Mouse (Mus musculus) forebrain, embryonic 14.5 days (tissue): ENCODE data around the gene Lrp2. TPM values are rescaled to one million over a fixed set of nuclear protein-coding genes. Genes with fewer than 3 reads are reported as not detected.

Experiments used
- ATAC-seq: fragments of 200-750 bp; cut with Nextera tagmentation; 2 replicates; pipeline ENCODE4 v1.8.0; 2017; ENCODE audit warnings: mild to moderate bottlenecking, moderate library complexity
- DNase-seq: peaks from one replicate; pipeline ENCODE4 v3.0.0-alpha.2; 2015; ENCODE audit warnings: low spot score
- H3K27ac ChIP-seq: fragments of 300-500 bp; sonication (generic); 2 replicates; pipeline ENCODE4 v1.5.1; 2014; ENCODE audit warnings: low read depth, mild to moderate bottlenecking, control low read depth, low read length, moderate library complexity
- H3K27me3 ChIP-seq: fragments of 300-500 bp; sonication (generic); replicated peaks from 2 replicates; pipeline ENCODE4 v1.6.1; 2014; ENCODE audit warnings: low read length, control low read depth, mixed read lengths; ENCODE audit not compliant: control insufficient read depth, insufficient read depth
- H3K36me3 ChIP-seq: fragments of 300-500 bp; sonication (generic); 2 replicates; pipeline ENCODE4 v1.6.1; 2014; ENCODE audit warnings: low read length, control low read depth; ENCODE audit not compliant: control insufficient read depth, insufficient read depth
- H3K4me1 ChIP-seq: fragments of 300-500 bp; sonication (generic); 2 replicates; pipeline ENCODE4 v1.6.1; 2014; ENCODE audit warnings: antibody characterized with exemption, low read length, control low read depth; ENCODE audit not compliant: control insufficient read depth, insufficient read depth
- H3K4me2 ChIP-seq: fragments of 300-500 bp; sonication (generic); 2 replicates; pipeline ENCODE4 v1.6.1; 2014; ENCODE audit warnings: mild to moderate bottlenecking, control low read depth, low read length
- H3K4me3 ChIP-seq: fragments of 300-500 bp; sonication (generic); 2 replicates; pipeline ENCODE4 v1.5.1; 2014; ENCODE audit warnings: low read depth, low read length, control low read depth
- H3K9ac ChIP-seq: fragments of 300-500 bp; sonication (generic); 2 replicates; pipeline ENCODE4 v1.6.1; 2014; ENCODE audit warnings: mild to moderate bottlenecking, low read length, control low read depth, moderate library complexity
- H3K9me3 ChIP-seq: fragments of 300-500 bp; sonication (generic); replicated peaks from 2 replicates; pipeline ENCODE4 v1.6.1; 2016; ENCODE audit warnings: low read length, control low read depth, mixed read lengths; ENCODE audit not compliant: control insufficient read depth
- WGBS: fragments of 180-500 bp; shearing (Covaris S2); extraction: QIAGEN DNeasy Blood & Tissue Kit; methylation state at CpG from one replicate; pipeline ENCODE4 v1.1.7; 2014; 5-methylcytosine and 5-hydroxymethylcytosine counted together
- polyA plus RNA-seq: library from polyadenylated mRNA; unstranded; fragments of >200 nt; fragmentation: Nextera tagmentation; extraction: Ambion mirVana; gene quantifications from 2 replicates; pipeline ENCODE4 v1.2.1, GENCODE M21; 2014

Gene Lrp2
- polyA plus RNA-seq, 1 experiment from 2014 or later, result 0.66 TPM

GRCm38 (mm10) chr2:69559380-69559779, 26.5 kb downstream of the Lrp2 start:
- Histone ChIP-seq H3K4me1 (no peaks in the 10 kb centered on the region), H3K9me3 (no peaks in the 10 kb centered on the region), H3K27ac (no peak overlapping the region), H3K9ac (no peak overlapping the region), H3K4me2 (no peak overlapping the region), H3K4me3 (no peak overlapping the region), H3K36me3 (no peaks in the 10 kb centered on the region), H3K27me3 (no peaks in the 10 kb centered on the region)
- WGBS, result 82% methylated on average over 15 of the region's 15 CpGs
- ATAC-seq, result no peak
- DNase-seq, result no peak

GRCm38 (mm10) chr2:69556686-69557085, 29.2 kb downstream of the Lrp2 start:
- Histone ChIP-seq H3K4me2 (no peak overlapping the region), H3K27ac (no peak overlapping the region), H3K9me3 (no peaks in the 10 kb centered on the region), H3K4me1 (no peaks in the 10 kb centered on the region), H3K36me3 (no peaks in the 10 kb centered on the region), H3K9ac (no peak overlapping the region), H3K27me3 (no peaks in the 10 kb centered on the region), H3K4me3 (no peak overlapping the region)
- ATAC-seq, result no peak
- WGBS, result 70% methylated on average over 7 of the region's 7 CpGs
- DNase-seq, result no peak

- Histone ChIP-seq H3K9ac (no peak overlapping the region), H3K27me3 (no peaks in the 10 kb centered on the region; the same call in 1 of the 2 replicates), H3K4me1 (no peaks in the 10 kb centered on the region), H3K27ac (no peak overlapping the region), H3K36me3 (no peaks in the 10 kb centered on the region), H3K4me3 (no peak overlapping the region), H3K4me2 (no peak overlapping the region), H3K9me3 (no peaks in the 10 kb centered on the region)
- WGBS, result 92% methylated on average over 5 of the region's 5 CpGs
- no peak for ATAC-seq
- DNase-seq, result no peak
Measured at GRCm38 (mm10) chr2:69551639-69552038, 34.2 kb downstream of the Lrp2 start.

- Histone ChIP-seq H3K9ac (no peak overlapping the region), H3K36me3 (no peaks in the 10 kb centered on the region), H3K4me3 (no peak overlapping the region), H3K27ac (no peak overlapping the region), H3K4me1 (0 out of 2 replicates have a peak, but pooled peaks cover 3% of the 10 kb centered on the region), H3K9me3 (no peaks in the 10 kb centered on the region), H3K4me2 (no peak overlapping the region), H3K27me3 (peaks cover 7% of the 10 kb centered on the region; the same call in 1 of the 2 replicates)
- DNase-seq (no peak), ATAC-seq (no peak)
- WGBS, result 83% methylated on average over 11 of the region's 11 CpGs
Measured at GRCm38 (mm10) chr2:69546823-69547222, 39.0 kb downstream of the Lrp2 start.

GRCm38 (mm10) chr2:69536018-69536417, 49.8 kb downstream of the Lrp2 start:
- no peak for DNase-seq
- ATAC-seq, result no peak
- Histone ChIP-seq H3K4me1 (no peaks in the 10 kb centered on the region; the same call in 1 of the 2 replicates), H3K36me3 (no peaks in the 10 kb centered on the region), H3K27me3 (no peaks in the 10 kb centered on the region), H3K9ac (no peak overlapping the region), H3K27ac (no peak overlapping the region), H3K9me3 (no peaks in the 10 kb centered on the region), H3K4me3 (no peak overlapping the region), H3K4me2 (no peak overlapping the region)
- WGBS, result 79% methylated on average over 7 of the region's 7 CpGs

- WGBS, result 7% methylated on average over 3 of the region's 3 CpGs
- Histone ChIP-seq H3K4me1 (no peaks in the 10 kb centered on the region; the same call in 1 of the 2 replicates), H3K27me3 (no peaks in the 10 kb centered on the region), H3K9ac (no peak overlapping the region), H3K9me3 (no peaks in the 10 kb centered on the region), H3K27ac (no peak overlapping the region), H3K4me2 (no peak overlapping the region), H3K36me3 (no peaks in the 10 kb centered on the region), H3K4me3 (no peak overlapping the region)
- ATAC-seq, result peak; percentile 84
- peak; percentile 39 for DNase-seq
Measured at GRCm38 (mm10) chr2:69531528-69532055, 54.3 kb downstream of the Lrp2 start.

GRCm38 (mm10) chr2:69530691-69531527, 55.0 kb downstream of the Lrp2 start:
- no peak overlapping the region for H3K27ac ChIP-seq
- 8% methylated on average over 14 of the region's 14 CpGs for WGBS

GRCm38 (mm10) chr2:69530126-69530525, 55.7 kb downstream of the Lrp2 start:
- Histone ChIP-seq H3K9me3 (no peaks in the 10 kb centered on the region), H3K27me3 (no peaks in the 10 kb centered on the region), H3K36me3 (no peaks in the 10 kb centered on the region), H3K4me1 (no peaks in the 10 kb centered on the region; the same call in 1 of the 2 replicates), H3K4me2 (no peak overlapping the region), H3K27ac (no peak overlapping the region), H3K9ac (no peak overlapping the region), H3K4me3 (no peak overlapping the region)
- ATAC-seq (no peak), DNase-seq (no peak)
- 49% methylated on average over 5 of the region's 5 CpGs for WGBS

More at GRCm38 (mm10) chr2:69530691-69531527, 55.0 kb downstream of the Lrp2 start:
- peak; percentile 44; the same call in 1 of the 2 replicates for ATAC-seq
- no peak overlapping the region for H3K4me3 ChIP-seq
- H3K36me3 ChIP-seq, result no peaks in the 10 kb centered on the region
- H3K9ac ChIP-seq, result no peak overlapping the region
- H3K4me2 ChIP-seq, result no peak overlapping the region
- no peak for DNase-seq
- H3K9me3 ChIP-seq, result no peaks in the 10 kb centered on the region
- no peaks in the 10 kb centered on the region for H3K27me3 ChIP-seq
- no peaks in the 10 kb centered on the region; the same call in 1 of the 2 replicates for H3K4me1 ChIP-seq

- DNase-seq, result no peak
- Histone ChIP-seq H3K4me1 (no peaks in the 10 kb centered on the region), H3K9me3 (no peaks in the 10 kb centered on the region), H3K9ac (no peak overlapping the region), H3K4me2 (no peak overlapping the region), H3K27me3 (no peaks in the 10 kb centered on the region), H3K27ac (no peak overlapping the region), H3K36me3 (no peaks in the 10 kb centered on the region), H3K4me3 (no peak overlapping the region)
- WGBS, result 95% methylated on average over 2 of the region's 2 CpGs
- ATAC-seq, result no peak
Measured at GRCm38 (mm10) chr2:69520273-69520672, 65.6 kb downstream of the Lrp2 start.
